Mouse (Mus musculus) cerebellum, adult 2 months (tissue): Measurements from ENCODE around the gene Erf.

Experiments used
- CTCF ChIP-seq: fragments of 200-500 bp; IDR thresholded peaks from 2 replicates; pipeline ENCODE4 v1.5.1; 2011; ENCODE audit warnings: low read depth, mild to moderate bottlenecking, control low read depth, low read length, moderate library complexity, borderline replicate concordance; ENCODE audit not compliant: insufficient read depth
- POLR2A ChIP-seq: fragments of 200-500 bp; IDR thresholded peaks from 2 replicates; pipeline ENCODE4 v1.6.1; 2011; ENCODE audit warnings: low read length, control low read depth, borderline replicate concordance; ENCODE audit not compliant: insufficient read depth

DNA sequence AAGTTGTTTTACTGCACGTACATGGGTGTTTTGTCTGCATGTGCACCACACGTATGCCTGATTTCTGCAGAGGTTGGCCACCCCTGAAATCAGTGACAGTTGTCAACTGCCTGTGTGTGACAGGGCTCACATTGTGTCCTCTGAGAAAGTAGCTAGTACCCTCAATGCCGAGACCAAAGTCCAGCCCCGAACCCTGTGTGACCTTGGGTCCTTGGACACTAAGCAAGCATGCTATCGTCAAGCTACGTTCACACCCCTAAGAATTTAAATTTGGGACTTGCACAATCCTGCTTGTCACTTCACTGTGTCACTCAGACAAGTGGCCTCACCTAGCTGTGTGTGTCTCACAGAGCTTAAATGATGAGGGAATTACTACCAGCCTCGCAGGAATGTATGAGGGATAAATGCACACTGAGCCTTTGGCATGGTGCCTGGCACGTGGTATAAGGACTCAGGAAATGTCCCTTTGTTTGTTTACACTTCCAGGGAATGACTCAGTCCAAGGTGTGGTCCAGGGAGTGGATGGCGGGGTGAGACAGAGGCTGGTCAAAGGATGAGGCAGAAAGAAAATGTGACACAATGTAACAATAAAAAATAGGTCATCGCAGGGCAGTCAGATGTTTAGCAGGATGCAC, 53.1 kb downstream of the Erf start:
- TF ChIP-seq POLR2A (no peak), CTCF (no peak)
